Mouse (Mus musculus) ES-E14 (cell line): ENCODE measurements around the gene Slc2a2. TPM values are rescaled to one million over a fixed set of nuclear protein-coding genes. Genes with fewer than 3 reads are reported as not detected.

ENCODE experiments used
- DNase-seq: peaks from one replicate; pipeline ENCODE4 v3.0.0-alpha.2; 2013; ENCODE audit warnings: low read depth, low spot score
- H3K27ac ChIP-seq: 2 replicates; pipeline ENCODE4 v1.5.1; 2012; ENCODE audit warnings: low read depth, mild to moderate bottlenecking, low read length, moderate library complexity, mixed read lengths; ENCODE audit not compliant: poor library complexity, insufficient read depth, severe bottlenecking
- H3K36me3 ChIP-seq: 2 replicates; pipeline ENCODE4 v1.6.1; 2012; ENCODE audit warnings: mild to moderate bottlenecking, low read length, moderate library complexity, mixed read lengths; ENCODE audit not compliant: control insufficient read depth, poor library complexity, insufficient read depth, severe bottlenecking
- H3K4me1 ChIP-seq, 2 experiments: fragments of 150-350 bp in 1 of 2; sonication (generic) in 1 of 2; 2 replicates each; pipeline ENCODE4 v1.6.1; 2012; ENCODE audit warnings: low read length in 2 of 2, mild to moderate bottlenecking in 1 of 2, mixed read lengths in 1 of 2; ENCODE audit not compliant: control insufficient read depth in 2 of 2, insufficient read depth in 2 of 2, poor library complexity in 1 of 2
- H3K4me3 ChIP-seq, 2 experiments: fragments of 150-350 bp in 1 of 2; sonication (generic) in 1 of 2; 2 replicates each; pipeline ENCODE4 v1.5.1; 2012; ENCODE audit warnings: low read length in 2 of 2, low read depth in 1 of 2, mild to moderate bottlenecking in 1 of 2, mixed read lengths in 1 of 2; ENCODE audit not compliant: insufficient read depth in 1 of 2, poor library complexity in 1 of 2, severe bottlenecking in 1 of 2
- H3K9ac ChIP-seq: 2 replicates; pipeline ENCODE4 v1.6.1; 2012; ENCODE audit warnings: low read depth, mild to moderate bottlenecking, low read length, mixed read lengths; ENCODE audit not compliant: poor library complexity, insufficient read depth, severe bottlenecking
- H3K9me3 ChIP-seq: fragments of 150-350 bp; sonication (generic); 2 replicates; pipeline ENCODE4 v1.6.1; 2012; ENCODE audit warnings: low read depth, mild to moderate bottlenecking, low read length; ENCODE audit not compliant: control insufficient read depth, insufficient read depth
- CHD2 ChIP-seq: IDR thresholded peaks from 2 replicates; pipeline ENCODE4 v1.6.1; 2014; ENCODE audit warnings: mild to moderate bottlenecking, low read depth, low read length, inconsistent platforms
- HCFC1 ChIP-seq: IDR thresholded peaks from 2 replicates; pipeline ENCODE4 v1.6.1; 2012; ENCODE audit warnings: low read length, inconsistent platforms, borderline replicate concordance; ENCODE audit not compliant: insufficient read depth
- MAFK ChIP-seq: IDR thresholded peaks from 2 replicates; pipeline ENCODE4 v1.6.1; 2014; ENCODE audit warnings: mild to moderate bottlenecking, low read depth, low read length, inconsistent platforms; ENCODE audit not compliant: insufficient read depth
- ZC3H11A ChIP-seq: IDR thresholded peaks from 2 replicates; pipeline ENCODE4 v1.6.1; 2012; ENCODE audit warnings: low read depth, mild to moderate bottlenecking, inconsistent platforms, low read length, borderline replicate concordance
- ZNF384 ChIP-seq: IDR thresholded peaks from 2 replicates; pipeline ENCODE4 v1.6.1; 2012; ENCODE audit warnings: low read depth, low read length, inconsistent platforms
- in situ Hi-C, 2 experiments: fragments of 600-800 bp; cut with MboI; formaldehyde crosslinking; loops; one replicate each; pipeline ENCODE4 v1.15.1; 2025; ENCODE audit warnings: low sequenced_read_pairs in 2 of 2, inconsistent platforms in 1 of 2; ENCODE audit not compliant: unreplicated experiment in 2 of 2
- total RNA-seq: library from RNA; depleted of rRNA; stranded (reverse); fragments of 300-350 nt; gene quantifications from 2 replicates; pipeline ENCODE4 v1.2.3, GENCODE M21; 2012; rRNA removed

Slc2a2 gene
- total RNA-seq, result not detected in 2 replicates

DNA sequence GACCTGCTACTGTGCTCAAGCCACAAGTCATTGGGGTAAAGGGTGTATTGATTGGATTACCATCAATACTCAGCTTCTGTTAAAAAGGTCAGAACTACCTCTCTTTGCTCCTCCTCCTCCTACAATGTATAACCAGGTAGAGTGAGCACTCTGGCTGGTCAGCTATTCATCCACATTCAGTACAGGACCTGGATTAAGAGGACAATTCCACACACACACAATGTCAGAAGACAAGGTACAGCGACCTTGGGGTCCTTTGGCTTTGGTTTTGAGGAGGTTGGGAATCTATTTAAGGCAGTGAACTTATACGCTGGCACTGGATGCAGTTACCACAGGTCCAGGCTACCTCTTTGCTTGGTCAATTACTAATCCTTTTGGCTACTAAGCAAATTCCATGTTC, at the start of gene Slc2a2:
Gene Slc2a2 (plus strand): TSS at position 107 of the 400 bp plus-strand sequence.
- Histone ChIP-seq H3K27ac (no peak within 1 kb of the TSS), H3K36me3 (no peaks in the 10 kb centered on the region), H3K9me3 (no peaks in the 10 kb centered on the region), H3K9ac (no peak within 1 kb of the TSS), H3K4me1 (no peaks in the 10 kb centered on the region), H3K4me3 (no peak within 1 kb of the TSS)
- DNase-seq, result no peak
- TF ChIP-seq HCFC1 (no peak), ZC3H11A (no peak), MAFK (no peak), ZNF384 (no peak), CHD2 (no peak)
- in situ Hi-C loops, result no loop called here

DNA sequence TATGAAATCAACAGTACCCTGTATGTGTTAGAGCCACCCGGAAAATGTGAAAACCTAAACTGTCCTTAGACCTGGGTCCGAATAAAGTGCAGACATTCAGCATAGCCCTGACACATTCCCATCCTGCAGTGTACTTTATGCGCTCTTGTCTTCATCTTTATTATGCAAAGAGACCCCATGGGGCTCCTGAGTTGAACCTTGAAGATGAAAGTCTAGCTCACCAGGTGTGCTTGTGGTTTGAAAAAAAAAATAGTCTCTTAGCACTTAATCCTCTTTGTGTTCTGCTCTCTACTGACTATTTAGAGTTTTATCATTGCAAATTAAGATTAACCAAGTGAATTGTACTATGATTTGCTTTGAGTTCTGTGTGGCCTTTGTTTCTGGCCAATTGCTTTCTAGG, 45.1 kb upstream of the Slc2a2 start:
- DNase-seq, result peak; percentile 74
- Histone ChIP-seq H3K27ac (no peak overlapping the region), H3K9ac (no peak overlapping the region), H3K36me3 (no peaks in the 10 kb centered on the region), H3K4me1 (peaks cover 0 to 4% of the 10 kb centered on the region in 2 experiments; a peak in 1 of 4 replicates), H3K9me3 (no peaks in the 10 kb centered on the region), H3K4me3 (no peak overlapping the region)
- in situ Hi-C loops, result no loop called here
- no peak for TF ChIP-seq HCFC1
- TF ChIP-seq ZC3H11A, result no peak
- peak; percentile 92 for TF ChIP-seq ZNF384
- no peak for TF ChIP-seq CHD2
- TF ChIP-seq MAFK, result no peak

DNA sequence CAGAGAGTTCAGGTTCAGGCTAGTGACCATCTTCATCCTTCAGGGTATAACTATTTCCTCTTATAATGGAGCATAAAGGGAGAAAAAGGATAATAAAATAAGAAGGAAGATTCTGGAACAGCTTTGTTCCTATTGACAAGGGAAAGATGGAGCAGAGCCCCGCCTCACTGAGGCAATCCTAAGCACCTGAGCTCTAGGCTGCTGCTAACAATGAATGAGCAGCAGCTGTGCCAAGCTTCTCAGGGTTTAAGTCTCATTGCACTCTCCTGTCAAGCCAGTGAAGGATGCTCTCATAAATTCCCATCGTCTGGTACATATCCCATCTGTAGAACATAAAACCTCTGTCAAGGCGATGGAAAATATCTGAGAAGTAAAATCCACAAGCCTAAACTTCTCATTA, 44.7 kb upstream of the Slc2a2 start:
- Histone ChIP-seq H3K9ac (no peak overlapping the region), H3K4me1 (peaks cover 0 to 4% of the 10 kb centered on the region in 2 experiments; a peak in 1 of 4 replicates), H3K36me3 (no peaks in the 10 kb centered on the region), H3K9me3 (no peaks in the 10 kb centered on the region), H3K27ac (no peak overlapping the region), H3K4me3 (no peak overlapping the region)
- no peak for TF ChIP-seq ZC3H11A
- no peak for TF ChIP-seq ZNF384
- no peak for TF ChIP-seq HCFC1
- TF ChIP-seq MAFK, result no peak
- no peak for TF ChIP-seq CHD2
- in situ Hi-C loops, result no loop called here
- peak; percentile 16 for DNase-seq

DNA sequence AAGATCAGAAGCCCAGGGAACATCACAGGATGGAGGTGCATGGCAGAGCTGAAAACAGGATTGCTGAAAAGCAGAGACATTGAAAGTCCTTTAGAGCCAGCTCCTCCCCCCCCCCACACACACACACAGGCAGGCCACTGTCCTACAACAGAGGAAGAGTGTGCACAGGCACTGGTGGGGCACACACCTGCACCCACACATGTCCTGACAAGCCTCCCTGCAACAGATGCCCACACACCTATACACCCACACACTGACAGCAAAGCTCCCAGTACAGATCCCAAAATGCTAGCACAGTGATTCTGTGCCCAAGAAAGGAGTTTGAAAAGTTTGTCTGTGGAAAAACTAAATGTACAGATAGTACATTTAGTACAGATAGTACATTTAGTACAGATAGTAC, 43.0 kb upstream of the Slc2a2 start:
- Histone ChIP-seq H3K9me3 (no peaks in the 10 kb centered on the region), H3K9ac (no peak overlapping the region), H3K27ac (no peak overlapping the region), H3K4me1 (peaks cover 0 to 4% of the 10 kb centered on the region in 2 experiments; a peak in 1 of 4 replicates), H3K4me3 (no peak overlapping the region), H3K36me3 (no peaks in the 10 kb centered on the region)
- in situ Hi-C loops, result no loop called here
- DNase-seq, result no peak
- no peak for TF ChIP-seq MAFK
- no peak for TF ChIP-seq ZNF384
- TF ChIP-seq HCFC1, result no peak
- no peak for TF ChIP-seq ZC3H11A
- TF ChIP-seq CHD2, result no peak

DNA sequence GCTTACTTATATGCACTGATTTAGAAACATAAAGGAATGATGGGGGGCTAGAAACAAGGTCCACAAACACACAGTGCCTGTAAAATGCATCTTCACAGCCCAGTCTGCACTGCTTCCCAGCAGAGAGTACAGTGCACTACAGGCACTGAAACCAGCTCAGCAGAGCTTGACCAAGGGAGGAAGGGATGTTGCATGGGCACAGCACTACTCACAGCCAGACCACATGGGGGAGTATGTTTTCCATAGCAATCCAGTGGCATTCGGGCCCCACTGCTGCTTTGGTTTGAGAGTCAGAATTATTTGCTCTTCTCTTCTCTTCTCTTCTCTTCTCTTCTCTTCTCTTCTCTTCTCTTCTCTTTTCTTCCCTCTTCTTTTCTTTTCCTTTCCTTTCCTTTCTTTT, 39.4 kb upstream of the Slc2a2 start:
- no peak overlapping the region for H3K9ac ChIP-seq
- H3K4me3 ChIP-seq, result no peak overlapping the region
- in situ Hi-C loops, result no loop called here
- no peak for DNase-seq
- H3K27ac ChIP-seq, result no peak overlapping the region
- no peaks in the 10 kb centered on the region for H3K36me3 ChIP-seq
- TF ChIP-seq ZNF384 (no peak), CHD2 (no peak), MAFK (no peak), ZC3H11A (no peak), HCFC1 (no peak)
- no peaks in the 10 kb centered on the region for H3K9me3 ChIP-seq
- peaks cover 0 to 1% of the 10 kb centered on the region in 2 experiments; a peak in 1 of 4 replicates for H3K4me1 ChIP-seq
